Mouse (Mus musculus): ENCODE results near the gene Vezt.

- TF ChIP-seq CTCF (IDR thresholded peaks at IDR 0.05; ENCODE audit: low read depth) (no peak), EP300 (IDR thresholded peaks at IDR 0.05; ENCODE audit: low read depth) (no peak)
Observed at GRCm38 (mm10) chr10:94071641-94072040, 36.0 kb upstream of the Vezt start.
